26 mouse cellular contexts compared by ENCODE assay signal in genomic region chr16:89962876-89963275, GRCm38 (mm10).
DNase-seq lines count a peak whose midpoint lies in the region; ATAC-seq and TF ChIP-seq lines count a peak whose summit lies in the region.
"Had no signal": no experiment of that assay in that cellular context is flagged by ENCODE, and none has a peak within 500 bp of the region (broad histone marks: within the 10 kb centered on the region; RNA-seq: fewer than 3 reads in every experiment).

No protein-coding gene starts in this region.

- H3K4me1 ChIP-seq in kidney, embryonic 16.5 days (ENCODE audit: insufficient read depth, low read length): peaks cover 28% of the 10 kb centered on the region
- peaks cover 25% of the 10 kb centered on the region for H3K4me1 ChIP-seq in intestine, embryonic 16.5 days (ENCODE audit: control insufficient read depth, insufficient read depth, low read length)
- no peaks in the 10 kb centered on the region for H3K4me1 ChIP-seq in stomach, postnatal 0 days (replicated peaks; ENCODE audit: control insufficient read depth, insufficient read depth)

- H3K27ac ChIP-seq in kidney, embryonic 16.5 days (ENCODE audit: low read length): no peak overlapping the region
- peak overlapping the region; percentile 42; the same call in 1 of the 2 replicates for H3K27ac ChIP-seq in intestine, embryonic 16.5 days (ENCODE audit: low read length)
- no peak overlapping the region for H3K27ac ChIP-seq in stomach, postnatal 0 days (replicated peaks)
- H3K27ac ChIP-seq: embryonic facial prominence, embryonic 12.5 days; heart, embryonic 15.5 days; hindbrain, embryonic 13.5 days; limb, embryonic 12.5 days; midbrain, embryonic 12.5 days; neural tube, embryonic 15.5 days had no signal

- peaks cover 4% of the 10 kb centered on the region for H3K9me3 ChIP-seq in kidney, embryonic 16.5 days (ENCODE audit: low read length)
- peaks cover 8% of the 10 kb centered on the region; the same call in 1 of the 2 replicates for H3K9me3 ChIP-seq in intestine, embryonic 16.5 days (ENCODE audit: control insufficient read depth, low read length)
- H3K9me3 ChIP-seq in stomach, postnatal 0 days (ENCODE audit: control insufficient read depth, low read length): 0 out of 2 replicates have a peak, but pooled peaks cover 2% of the 10 kb centered on the region
- H3K9me3 ChIP-seq: embryonic facial prominence, embryonic 12.5 days; heart, embryonic 15.5 days; midbrain, embryonic 12.5 days had no signal

- H3K9ac ChIP-seq in kidney, embryonic 16.5 days (replicated peaks; ENCODE audit: low read length): no peak overlapping the region
- no peak overlapping the region for H3K9ac ChIP-seq in intestine, embryonic 16.5 days (ENCODE audit: low read depth, low read length)
- no peak overlapping the region for H3K9ac ChIP-seq in stomach, postnatal 0 days (ENCODE audit: low read length)
- H3K9ac ChIP-seq: embryonic facial prominence, embryonic 12.5 days; forebrain, postnatal 0 days; heart, embryonic 15.5 days; hindbrain, embryonic 13.5 days; limb, embryonic 12.5 days; midbrain, embryonic 12.5 days; neural tube, embryonic 15.5 days had no signal

- no peak for TF ChIP-seq CTCF in stomach, postnatal 0 days (IDR thresholded peaks at IDR 0.05; ENCODE audit: low read depth)

- no peak for TF ChIP-seq EP300 in stomach, postnatal 0 days (optimal IDR thresholded peaks at IDR 0.05)

- ATAC-seq in kidney, embryonic 16.5 days (ENCODE audit: low FRiP score, low TSS enrichment): no peak
- peak; percentile 94 for ATAC-seq in intestine, embryonic 16.5 days
- ATAC-seq in stomach, postnatal 0 days (ENCODE audit: low FRiP score, low TSS enrichment): peak; percentile 75
- ATAC-seq: forebrain, postnatal 0 days; Patski had no signal

- no peak overlapping the region for H3K4me2 ChIP-seq in kidney, embryonic 16.5 days (replicated peaks; ENCODE audit: low read depth, low read length)
- H3K4me2 ChIP-seq in intestine, embryonic 16.5 days (ENCODE audit: low read depth, low read length): no peak overlapping the region
- H3K4me2 ChIP-seq in stomach, postnatal 0 days (replicated peaks; ENCODE audit: low read depth): no peak overlapping the region
- H3K4me2 ChIP-seq: embryonic facial prominence, embryonic 12.5 days; heart, embryonic 15.5 days; hindbrain, embryonic 13.5 days; limb, embryonic 12.5 days; midbrain, embryonic 12.5 days; neural tube, embryonic 15.5 days had no signal

- WGBS in kidney, embryonic 16.5 days: 88% methylated on average over 14 of the region's 14 CpGs
- 72% methylated on average over 14 of the region's 14 CpGs for WGBS in intestine, embryonic 16.5 days
- 77% methylated on average over 14 of the region's 14 CpGs for WGBS in stomach, postnatal 0 days

- no peaks in the 10 kb centered on the region for H3K36me3 ChIP-seq in kidney, embryonic 16.5 days (ENCODE audit: insufficient read depth, low read length)
- H3K36me3 ChIP-seq in intestine, embryonic 16.5 days (ENCODE audit: control insufficient read depth, insufficient read depth, low read length): no peaks in the 10 kb centered on the region
- no peaks in the 10 kb centered on the region for H3K36me3 ChIP-seq in stomach, postnatal 0 days (ENCODE audit: control insufficient read depth, insufficient read depth, low read length)
- H3K36me3 ChIP-seq: embryonic facial prominence, embryonic 12.5 days; G1E; heart, embryonic 15.5 days; limb, embryonic 12.5 days; midbrain, embryonic 12.5 days; neural tube, embryonic 15.5 days had no signal

- H3K27me3 ChIP-seq in kidney, embryonic 16.5 days (ENCODE audit: insufficient read depth, low read length): no peaks in the 10 kb centered on the region
- no peaks in the 10 kb centered on the region for H3K27me3 ChIP-seq in intestine, embryonic 16.5 days (replicated peaks; ENCODE audit: control insufficient read depth, insufficient read depth, low read length)
- no peaks in the 10 kb centered on the region for H3K27me3 ChIP-seq in stomach, postnatal 0 days (ENCODE audit: control insufficient read depth, insufficient read depth, low read length)
- H3K27me3 ChIP-seq: CH12.LX; embryonic facial prominence, embryonic 12.5 days; limb, embryonic 12.5 days; Patski had no signal

- H3K4me3 ChIP-seq in kidney, embryonic 16.5 days (ENCODE audit: low read length): no peak overlapping the region
- H3K4me3 ChIP-seq in intestine, embryonic 16.5 days (ENCODE audit: low read length): no peak overlapping the region
- H3K4me3 ChIP-seq in stomach, postnatal 0 days (ENCODE audit: low read depth, low read length): no peak overlapping the region
- H3K4me3 ChIP-seq: embryonic facial prominence, embryonic 12.5 days; heart, embryonic 15.5 days; hindbrain, embryonic 13.5 days; limb, embryonic 12.5 days; midbrain, embryonic 12.5 days; neural tube, embryonic 15.5 days had no signal

- peak; percentile 45 for DNase-seq in kidney, adult 9 months
- DNase-seq in kidney, postnatal 25 days: peak; percentile 40 to 69
- peak; percentile 43 for DNase-seq in stomach, postnatal 0 days (ENCODE audit: low spot score)
- no peak for DNase-seq in layer of hippocampus, postnatal 36 days
- no peak for DNase-seq in left cerebral cortex, adult 11 months (ENCODE audit: low spot score)
- DNase-seq: adrenal gland, postnatal 36 days; B cell, adult 2 months; cerebellum, adult 9-11 months; forebrain, postnatal 0 days; gastrocnemius, postnatal 25 days; heart, postnatal 36 days; lung, adult 18-20 months; lung, postnatal 10 days; right cerebral cortex, adult 18-20 months; right cerebral cortex, postnatal 4 days had no signal

Comparison
In these comparisons a context has a peak if more than half of its experiments do, and no peak if none do; other contexts are left out.
1. DNase-seq: peak in kidney, adult 9 months (single experiment), kidney, postnatal 25 days (2 of 2) and stomach, postnatal 0 days (single experiment); none in layer of hippocampus, postnatal 36 days (0 of 2) and left cerebral cortex, adult 11 months (single experiment).